Mouse (Mus musculus): ENCODE data around the gene L3mbtl2.
"Not testable (repeated sequence)": the region's sequence is repeated elsewhere in the genome, so short reads cannot be mapped to it uniquely, and the experiment has no call there.

L3mbtl2 gene

DNA sequence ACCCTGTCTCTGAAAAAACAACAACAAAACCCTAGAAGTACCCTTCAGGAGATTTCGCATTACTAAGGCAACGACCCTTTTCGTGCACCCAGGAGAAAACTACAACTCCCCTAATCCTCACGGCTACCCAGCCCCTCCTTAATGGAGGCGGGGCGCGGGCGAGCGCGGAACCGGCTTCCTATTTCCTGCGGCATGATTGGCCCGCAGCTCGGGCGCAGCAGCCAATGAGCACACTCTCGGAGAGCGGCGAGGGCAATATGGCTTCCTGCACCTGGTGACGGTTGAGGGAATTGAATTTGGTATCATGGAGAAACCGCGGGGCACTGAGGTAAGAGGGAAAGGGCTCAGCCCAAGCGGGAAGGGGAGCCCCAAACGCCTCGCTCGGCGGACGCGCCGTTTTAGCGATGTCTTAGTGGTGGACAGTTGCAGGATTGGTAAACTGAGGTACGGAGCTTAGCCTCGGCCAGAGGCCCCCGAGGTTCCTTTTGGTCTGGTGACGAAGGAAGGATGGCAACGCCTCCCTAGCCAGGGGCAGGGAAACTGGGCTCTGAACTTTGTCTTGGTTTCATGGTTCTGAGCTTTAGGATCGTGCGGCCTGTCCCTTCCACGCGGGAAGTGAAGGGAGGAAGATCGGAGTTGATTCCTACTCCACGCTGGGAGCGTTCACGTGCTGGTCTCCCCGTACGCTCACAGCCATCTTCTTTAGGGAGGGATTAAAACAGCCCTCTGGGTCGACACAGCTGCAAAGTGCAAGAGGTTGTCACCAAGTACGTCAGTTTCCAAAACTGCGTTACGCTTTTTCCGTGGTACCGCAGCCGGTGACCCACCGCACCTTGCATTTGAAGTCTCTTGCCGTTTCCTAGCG, at the start of gene L3mbtl2:
TSS of gene L3mbtl2 (plus strand) at position 193 of the 865 bp plus-strand sequence.
- DNase-seq (ENCODE audit: low spot score in 2 of 2): peak; percentile 87 to 92

- peak in 1 of 2 experiments; percentile 26 for DNase-seq (ENCODE audit: low spot score in 2 of 2)
Measured at GRCm38 (mm10) chr15:81649516-81650455, 13.9 kb upstream of the L3mbtl2 start.

DNA sequence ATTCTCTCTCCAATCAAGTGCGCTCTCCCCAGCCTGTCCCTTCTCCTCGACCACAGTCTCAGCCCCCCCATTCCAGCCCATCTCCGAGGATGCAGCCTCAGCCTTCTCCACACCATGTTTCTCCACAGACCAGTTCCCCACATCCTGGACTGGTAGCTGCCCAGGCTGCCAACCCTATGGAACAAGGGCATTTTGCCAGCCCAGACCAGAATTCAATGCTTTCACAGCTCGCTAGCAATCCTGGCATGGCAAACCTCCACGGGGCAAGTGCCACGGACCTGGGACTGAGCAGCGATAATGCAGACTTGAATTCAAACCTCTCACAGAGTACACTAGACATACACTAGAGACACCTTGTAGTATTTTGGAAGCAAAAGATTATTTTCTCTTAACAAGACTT, 13.1 kb upstream of the L3mbtl2 start:
- DNase-seq (ENCODE audit: low spot score in 2 of 2): no peak

DNA sequence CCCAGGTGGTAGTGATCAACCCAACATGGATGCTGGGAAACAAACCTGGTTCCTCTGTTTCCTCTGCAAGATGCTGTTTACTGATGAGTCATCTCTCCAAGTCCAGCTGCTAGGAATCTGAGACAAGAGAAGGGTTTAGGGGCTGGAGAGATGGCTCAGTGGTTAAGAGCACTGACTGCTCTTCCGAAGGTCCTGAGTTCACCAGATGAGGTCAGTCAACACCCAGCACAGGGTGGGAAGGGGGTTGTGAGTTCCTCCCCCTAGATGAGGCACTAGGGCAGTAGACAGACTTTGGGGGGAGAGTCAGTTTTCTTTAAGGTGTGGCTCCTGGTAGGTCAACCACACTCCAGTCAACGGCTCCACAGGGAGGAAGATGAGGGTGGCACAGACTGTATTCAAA, 2.0 kb upstream of the L3mbtl2 start:
- no peak for DNase-seq (ENCODE audit: low spot score in 2 of 2)

- DNase-seq (ENCODE audit: low spot score in 2 of 2): no peak
Measured at GRCm38 (mm10) chr15:81663281-81663680, 408 bp upstream of the L3mbtl2 start.

DNA sequence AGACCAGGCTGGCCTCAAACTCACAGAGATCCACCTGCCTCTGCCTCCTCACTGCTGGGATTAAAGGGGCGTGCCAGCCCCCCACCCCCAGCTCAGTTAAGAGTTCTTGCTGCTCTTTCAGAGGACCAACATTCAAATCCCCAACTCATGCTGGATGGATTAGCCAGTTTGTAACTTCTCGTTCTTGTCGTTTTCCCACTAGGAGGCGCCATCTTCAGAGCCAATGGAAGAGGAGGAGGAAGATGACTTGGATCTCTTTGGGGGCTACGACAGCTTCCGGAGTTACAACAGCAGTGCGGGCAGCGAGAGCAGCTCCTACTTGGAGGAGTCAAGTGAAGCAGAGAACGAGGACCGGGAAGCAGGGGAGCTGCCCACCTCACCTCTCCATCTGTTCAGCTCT, 3.3 kb downstream of the L3mbtl2 start:
- DNase-seq (ENCODE audit: low spot score in 2 of 2): no peak

DNA sequence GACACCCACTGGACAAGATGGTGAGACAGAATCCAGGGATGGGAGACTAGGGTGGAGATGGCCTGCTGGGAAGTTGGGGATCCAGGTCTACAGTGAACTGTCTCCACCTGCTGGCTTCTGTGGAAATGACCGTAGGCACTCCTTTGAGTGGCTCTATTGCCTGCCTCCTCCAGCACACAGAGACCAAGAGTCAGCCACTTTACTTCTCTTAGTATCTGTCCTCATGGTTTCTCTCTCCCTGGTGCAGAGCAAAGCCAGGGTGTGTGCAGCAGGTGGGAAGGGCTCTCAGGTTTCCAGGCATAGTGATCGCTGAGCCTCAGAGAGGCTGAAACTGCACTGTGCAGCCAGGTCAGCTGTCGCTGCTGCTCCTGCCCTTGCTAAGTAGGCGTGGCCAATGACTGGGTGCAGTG, 6.5 kb downstream of the L3mbtl2 start:
- no peak for DNase-seq (ENCODE audit: low spot score in 2 of 2)

DNA sequence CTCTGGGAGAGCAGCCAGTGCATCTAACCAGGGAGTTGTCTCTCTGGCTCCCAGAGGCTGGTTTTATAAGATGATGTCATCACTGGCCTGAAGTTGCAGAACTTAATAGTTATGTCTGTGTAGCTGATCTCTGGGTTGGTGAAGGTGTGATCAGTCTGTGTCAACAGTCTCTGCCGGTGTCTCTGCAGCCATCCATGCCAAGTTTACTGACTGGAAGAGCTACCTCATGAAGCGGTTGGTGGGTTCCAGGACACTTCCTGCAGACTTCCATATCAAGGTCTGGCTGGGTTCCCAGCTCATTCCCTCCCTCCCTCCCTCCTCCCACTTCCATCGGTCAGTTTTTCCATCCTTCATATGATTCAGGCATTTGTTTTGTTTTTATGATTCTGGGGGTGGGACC, 12.9 kb downstream of the L3mbtl2 start:
- no peak for DNase-seq (ENCODE audit: low spot score in 2 of 2)

GRCm38 (mm10) chr15:81680301-81680805, 16.7 kb downstream of the L3mbtl2 start:
- DNase-seq (ENCODE audit: low spot score in 2 of 2): no peak

DNA sequence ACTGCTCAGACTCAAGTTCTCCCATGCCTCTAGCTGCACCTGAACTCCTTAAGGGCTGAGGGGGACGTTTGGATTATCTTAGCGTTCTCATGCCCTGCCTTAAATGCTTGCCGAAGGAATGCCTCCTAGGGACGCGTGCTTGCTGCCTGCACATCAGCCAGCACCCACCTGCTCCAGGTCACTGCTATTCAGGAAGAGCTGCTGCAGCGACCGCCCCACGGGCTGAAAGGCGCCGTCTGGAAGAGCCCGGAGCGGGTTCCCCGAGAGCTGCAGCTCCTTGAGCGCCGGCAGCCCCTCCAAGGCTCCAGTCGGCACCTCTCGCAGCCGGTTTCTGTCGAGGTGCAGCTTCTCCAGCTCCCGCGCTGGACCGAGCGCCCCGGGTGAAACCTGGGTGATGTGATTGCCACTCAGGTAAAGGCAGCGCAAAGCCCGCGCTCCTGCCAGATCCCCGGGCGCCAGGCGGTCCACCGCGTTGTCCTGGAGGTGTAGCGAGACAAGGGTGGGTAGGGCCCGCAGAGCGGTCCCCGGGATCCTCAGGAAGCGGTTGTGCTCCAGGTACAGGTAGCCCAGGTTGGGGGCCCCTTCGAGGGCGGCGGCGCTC, 29.8 kb downstream of the L3mbtl2 start:
- DNase-seq (ENCODE audit: low spot score in 2 of 2): no peak

DNA sequence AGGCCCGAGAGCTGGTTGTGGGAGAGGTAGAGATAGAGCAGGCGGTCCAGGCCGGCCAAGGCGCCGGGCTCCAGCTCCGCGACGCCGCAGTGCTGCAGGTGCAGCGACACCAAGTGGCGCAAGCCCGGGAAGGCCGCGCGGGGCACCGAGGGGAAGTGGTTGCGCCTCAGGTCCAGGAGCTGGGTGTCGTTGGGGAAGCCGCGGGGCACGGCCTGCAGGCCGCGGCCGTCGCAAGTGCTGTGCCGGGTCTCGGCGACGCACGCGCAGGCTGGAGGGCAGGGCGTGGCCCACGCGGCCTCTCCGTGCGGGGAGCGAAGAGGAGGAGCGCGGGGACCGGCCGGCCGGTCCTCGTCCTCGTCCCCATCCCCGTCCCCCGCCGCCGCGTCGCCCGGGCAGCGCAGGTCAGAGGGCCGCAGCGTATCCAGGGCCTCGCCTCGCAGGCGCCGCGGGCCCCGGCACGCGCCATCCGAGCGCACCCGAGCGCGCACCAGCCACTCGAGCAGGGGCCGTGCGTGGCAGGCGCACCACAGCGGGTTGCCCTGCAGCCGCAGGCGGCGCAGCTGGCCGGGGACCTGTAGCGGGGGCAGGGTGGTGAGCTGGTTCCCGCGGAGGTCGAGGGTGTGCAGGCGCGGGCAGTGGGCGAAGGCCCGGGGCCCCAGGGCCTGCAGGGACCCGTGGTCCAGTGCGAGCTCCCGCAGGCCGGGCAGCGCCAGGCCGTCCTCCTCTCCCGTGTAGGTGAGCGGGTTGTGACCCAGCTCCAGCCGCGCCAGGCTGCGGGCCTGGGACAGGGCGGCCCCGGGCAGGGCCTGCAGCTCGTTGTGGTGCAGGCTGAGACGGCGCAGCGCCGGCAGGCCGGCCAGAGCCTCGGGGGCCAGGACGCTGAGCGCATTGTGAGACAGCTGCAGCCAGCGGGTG, 30.5 kb downstream of the L3mbtl2 start:
- DNase-seq (ENCODE audit: low spot score in 2 of 2): peak; percentile 79 to 80

DNA sequence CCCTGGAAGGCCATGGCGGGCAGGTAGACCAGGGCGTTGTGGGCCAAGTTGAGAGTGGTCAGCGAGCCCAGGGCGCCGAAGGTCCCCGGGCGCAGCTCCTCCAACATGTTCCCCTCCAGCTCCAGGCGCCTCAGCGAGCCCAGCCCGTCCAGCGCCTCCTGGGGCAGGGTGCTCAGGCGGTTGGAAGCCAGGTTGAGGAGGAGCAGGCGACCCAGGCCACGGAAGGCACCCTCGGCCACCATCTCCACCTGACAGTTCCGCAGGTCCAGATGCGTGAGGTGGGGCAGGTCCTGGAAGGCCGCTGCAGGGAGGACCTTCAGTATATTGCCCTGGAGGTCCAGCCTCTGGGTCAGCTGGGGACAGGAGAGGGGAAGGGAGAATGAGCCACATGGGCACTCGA, 31.2 kb downstream of the L3mbtl2 start:
- no peak for DNase-seq (ENCODE audit: low spot score in 2 of 2)

DNA sequence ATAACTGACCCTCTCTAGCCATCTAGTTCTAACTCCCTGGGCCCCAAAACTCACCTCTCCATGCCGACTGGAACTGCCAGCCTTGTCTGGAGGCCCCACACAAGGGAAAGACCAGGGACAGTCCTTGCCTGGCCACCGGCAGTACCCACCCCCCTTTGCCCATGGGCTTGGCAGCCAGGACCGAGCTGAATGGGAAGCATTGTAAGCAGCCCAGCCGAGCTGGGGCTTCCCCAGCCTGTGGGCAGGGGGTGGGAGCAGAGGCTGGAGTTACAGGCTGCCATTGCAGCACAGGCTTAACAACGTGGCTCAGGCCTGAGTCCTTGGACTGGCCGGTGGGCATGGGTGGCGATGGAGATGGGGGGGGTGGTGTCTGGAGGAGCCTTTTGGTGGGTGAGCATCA, 33.5 kb downstream of the L3mbtl2 start, which contains the start of gene Chadl:
TSS of gene Chadl (minus strand) at position 113 of the 400 bp plus-strand sequence.
- no peak for DNase-seq (ENCODE audit: low spot score in 2 of 2)

GRCm38 (mm10) chr15:81697847-81698246, 34.2 kb downstream of the L3mbtl2 start:
- DNase-seq (ENCODE audit: low spot score in 2 of 2): no peak

- DNase-seq (ENCODE audit: low spot score in 2 of 2): no peak
Measured at GRCm38 (mm10) chr15:81698532-81698931, 34.8 kb downstream of the L3mbtl2 start.

DNA sequence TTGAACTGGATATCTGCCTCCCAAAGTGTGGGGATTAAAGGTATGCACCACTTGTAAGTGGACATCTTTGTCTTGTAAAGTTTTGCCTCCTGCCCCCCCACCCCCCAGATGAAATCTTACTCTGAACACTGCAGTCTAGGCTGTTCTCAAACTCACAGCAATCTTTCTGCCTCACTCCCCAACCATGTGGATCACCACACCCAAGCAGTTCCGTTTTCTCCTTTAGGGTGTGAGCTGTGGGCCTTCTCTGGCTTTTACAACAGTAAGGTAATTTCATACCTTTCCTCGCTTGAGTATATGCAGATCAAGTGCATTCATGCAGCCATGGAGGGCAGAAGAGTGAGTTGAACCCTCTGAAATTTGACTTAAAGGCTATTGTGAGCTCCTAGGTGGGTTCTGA, 36.5 kb downstream of the L3mbtl2 start:
- DNase-seq (ENCODE audit: low spot score in 2 of 2): no peak

- DNase-seq (ENCODE audit: low spot score in 2 of 2): no peak
Measured at GRCm38 (mm10) chr15:81700601-81701000, 36.9 kb downstream of the L3mbtl2 start.

- DNase-seq (ENCODE audit: low spot score in 2 of 2): not testable (repeated sequence)
Measured at GRCm38 (mm10) chr15:81701350-81701749, 37.7 kb downstream of the L3mbtl2 start.

DNA sequence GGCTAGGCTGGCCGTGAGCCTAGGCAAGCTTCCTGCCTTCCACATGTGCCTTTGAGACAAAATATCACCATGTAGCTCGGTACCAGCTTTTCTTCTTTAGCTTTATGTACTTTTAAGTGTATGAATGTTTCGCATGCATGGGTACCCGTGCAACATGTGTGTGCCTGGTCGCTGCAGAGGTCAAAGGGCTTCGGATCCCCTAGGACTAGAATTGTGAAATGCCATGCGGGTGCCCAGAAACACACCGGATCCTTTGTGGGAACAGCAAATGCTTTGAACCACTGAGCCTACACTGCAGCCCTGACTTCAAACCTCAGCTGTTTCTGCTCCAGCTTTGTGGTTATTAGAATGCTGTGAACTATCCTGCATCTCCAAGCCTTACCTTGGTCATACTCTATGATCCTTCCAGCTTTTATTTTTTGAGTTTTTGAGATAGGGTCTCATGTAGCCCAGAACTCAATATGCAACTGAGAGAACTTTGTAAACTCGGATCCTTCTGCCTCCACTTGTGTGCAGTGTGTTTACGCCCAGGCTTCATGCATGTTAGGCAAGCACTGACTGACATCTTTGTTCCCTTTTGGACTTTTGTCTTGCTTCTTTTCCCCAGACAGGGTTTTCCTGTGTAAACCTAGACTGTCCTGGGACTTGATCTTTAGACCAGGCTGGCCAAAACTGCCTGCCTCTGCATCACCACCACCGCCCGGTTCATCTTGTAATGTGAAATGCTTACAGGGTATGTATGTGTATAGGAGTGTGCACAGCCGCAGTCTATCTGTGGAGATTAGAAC, 38.8 kb downstream of the L3mbtl2 start:
- DNase-seq (ENCODE audit: low spot score in 2 of 2): no peak

DNA sequence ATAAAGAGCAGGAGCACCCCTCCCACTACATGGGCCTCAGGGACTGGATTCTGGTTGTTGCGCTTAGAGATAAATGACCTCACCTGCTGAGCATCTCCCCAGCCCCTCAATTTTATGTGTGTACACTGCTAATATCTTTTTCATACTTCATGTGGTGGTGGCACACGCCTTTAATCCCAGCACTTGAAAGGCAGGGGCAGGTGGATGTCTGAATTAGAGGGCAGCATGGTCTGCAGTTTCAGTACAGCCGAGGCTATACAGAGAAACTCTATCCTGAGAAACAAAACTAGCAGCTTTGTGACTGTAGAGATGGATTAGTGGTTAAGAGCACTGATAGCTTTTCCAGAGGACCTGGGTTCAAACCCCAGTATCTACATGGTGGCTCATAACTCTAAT, 39.4 kb downstream of the L3mbtl2 start:
- DNase-seq (ENCODE audit: low spot score in 2 of 2): no peak

Data from heart, adult 9 months (tissue).